Mouse (Mus musculus) G1E (cell line): ENCODE results near the gene Mmaa. TPM values are rescaled to one million over a fixed set of nuclear protein-coding genes. Genes with fewer than 3 reads are reported as not detected.

Experiments used
- ATAC-seq: 2 replicates; pipeline ENCODE4 v1.8.0; 2016; ENCODE audit warnings: mild to moderate bottlenecking; ENCODE audit not compliant: insufficient number of reproducible peaks, poor library complexity, low FRiP score, severe bottlenecking; ENCODE audit errors: extremely low read depth
- DNase-seq: peaks from one replicate; pipeline ENCODE4 v3.0.0; 2012; ENCODE audit warnings: low spot score
- H3K27me3 ChIP-seq: 2 replicates; pipeline ENCODE4 v1.6.1; 2012; ENCODE audit warnings: mild to moderate bottlenecking, low read length, inconsistent platforms; ENCODE audit not compliant: insufficient read depth
- H3K36me3 ChIP-seq: replicated peaks from 2 replicates; pipeline ENCODE3; 2012; ENCODE audit warnings: mild to moderate bottlenecking, inconsistent platforms
- H3K4me1 ChIP-seq: 2 replicates; pipeline ENCODE4 v1.6.1; 2012; ENCODE audit warnings: low read depth, low read length, inconsistent platforms, mixed read lengths; ENCODE audit not compliant: insufficient read depth
- H3K4me3 ChIP-seq: 2 replicates; pipeline ENCODE4 v1.5.1; 2012; ENCODE audit warnings: low read depth, mild to moderate bottlenecking, inconsistent platforms, low read length, moderate library complexity, mixed read lengths
- H3K9me3 ChIP-seq: replicated peaks from 2 replicates; pipeline ENCODE4 v1.6.1; 2012; ENCODE audit warnings: inconsistent platforms
- CTCF ChIP-seq: IDR thresholded peaks from 2 replicates; pipeline ENCODE4 v1.5.1; 2012; ENCODE audit warnings: low read depth, low read length, inconsistent platforms, mixed read lengths
- GATA1 ChIP-seq: IDR thresholded peaks from 2 replicates; pipeline ENCODE4 v1.6.1; 2012; ENCODE audit warnings: borderline replicate concordance, low read length, inconsistent platforms, mixed read lengths
- GATA2 ChIP-seq: IDR thresholded peaks from 2 replicates; pipeline ENCODE4 v1.6.1; 2012; ENCODE audit warnings: low read depth, low read length, inconsistent platforms, borderline replicate concordance
- POLR2AphosphoS5 ChIP-seq: IDR thresholded peaks from 2 replicates; pipeline ENCODE4 v1.6.1; 2012; ENCODE audit warnings: low read depth, low read length, inconsistent platforms; ENCODE audit not compliant: insufficient replicate concordance
- TAL1 ChIP-seq: conservative IDR thresholded peaks from 2 replicates; pipeline ENCODE4 v1.6.1; 2012; ENCODE audit warnings: low read depth, low read length, inconsistent platforms, mixed read lengths
- polyA plus RNA-seq: library from polyadenylated mRNA; stranded (reverse); fragments of >175 nt; gene quantifications from 2 replicates; pipeline ENCODE4 v1.2.3, GENCODE M21; 2012
- total RNA-seq, 2 experiments: library from RNA; stranded (forward) in 1 of 2; stranded (reverse) in 1 of 2; fragments of 200-1000 nt in 1 of 2; fragments of >200 nt in 1 of 2; fragmentation: Nextera tagmentation in 1 of 2; gene quantifications; 2 replicates each; pipeline ENCODE4 v1.2.3; 2014 to 2017

The Mmaa gene
- total and polyA plus RNA-seq, 3 experiments: 0.47 to 6.4 (median 4.1) TPM

DNA sequence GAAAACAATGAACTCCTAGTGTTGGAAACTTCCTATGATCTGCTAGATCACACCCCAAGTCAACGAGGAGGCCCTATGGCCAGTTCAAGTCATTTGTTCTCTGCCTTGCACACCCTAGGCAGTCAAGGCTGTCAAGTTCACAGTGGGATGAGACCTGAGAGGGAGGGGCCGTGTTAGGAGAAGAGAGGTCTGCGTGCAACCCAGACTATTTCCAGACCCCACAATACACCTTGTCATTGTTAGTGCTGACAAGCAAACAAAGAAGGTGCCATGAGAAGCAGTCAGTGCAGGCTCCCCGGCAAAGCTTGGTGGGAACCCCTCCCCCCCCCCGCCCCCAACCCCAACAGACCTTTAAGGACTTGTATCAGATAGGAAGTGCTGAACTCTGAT is 72.0 kb downstream of the Mmaa start:
- TF ChIP-seq TAL1 (no peak), GATA2 (no peak), GATA1 (no peak), CTCF (no peak), POLR2AphosphoS5 (no peak)
- Histone ChIP-seq H3K4me1 (no peaks in the 10 kb centered on the region), H3K27me3 (peaks cover 5% of the 10 kb centered on the region; the same call in 1 of the 2 replicates), H3K36me3 (no peaks in the 10 kb centered on the region), H3K4me3 (no peak overlapping the region), H3K9me3 (no peaks in the 10 kb centered on the region)
- DNase-seq: no peak
- no peak for ATAC-seq

DNA sequence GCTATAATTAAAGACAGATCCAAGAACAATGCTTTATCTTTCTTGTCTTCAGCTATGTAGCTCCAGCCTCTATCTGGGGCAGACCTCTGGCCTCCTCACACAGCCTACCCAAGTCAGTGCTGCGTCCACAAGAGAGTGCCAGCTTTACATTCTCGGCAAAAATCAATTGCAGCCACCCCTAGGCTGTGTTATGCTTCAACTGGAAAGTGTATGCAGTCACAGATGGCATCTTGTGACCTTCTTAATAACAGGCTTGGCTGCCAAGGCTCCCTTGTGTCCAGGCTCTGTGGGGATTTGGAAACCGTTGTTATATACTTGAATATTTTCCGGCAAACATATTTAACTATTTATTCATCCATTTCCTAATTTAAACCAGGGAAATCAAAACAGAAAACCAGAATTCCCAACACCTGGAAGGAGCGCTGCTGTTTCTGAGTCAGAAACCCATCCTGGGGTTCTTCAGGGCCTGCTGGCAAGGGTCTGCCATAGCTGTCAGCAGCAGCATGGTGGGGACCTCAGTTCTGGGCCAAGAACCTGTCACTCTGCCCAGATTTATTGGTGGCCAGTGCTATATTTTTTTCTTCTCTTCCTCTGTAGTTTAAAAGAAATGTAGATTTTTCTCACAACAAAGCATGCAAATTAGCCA is 72.5 kb downstream of the Mmaa start:
- H3K4me1 ChIP-seq: no peaks in the 10 kb centered on the region
- H3K36me3 ChIP-seq: no peaks in the 10 kb centered on the region
- H3K27me3 ChIP-seq: peaks cover 3% of the 10 kb centered on the region; the same call in 1 of the 2 replicates
- DNase-seq (no peak), ATAC-seq (no peak)
- H3K4me3 ChIP-seq: no peak overlapping the region
- no peak for TF ChIP-seq TAL1
- no peak for TF ChIP-seq CTCF
- no peak for TF ChIP-seq GATA2
- TF ChIP-seq POLR2AphosphoS5: no peak
- TF ChIP-seq GATA1: no peak
- H3K9me3 ChIP-seq: no peaks in the 10 kb centered on the region

Other genes starting within 250 kb of the Mmaa start
- gene 1700011L22Rik, start 46.4 kb downstream of the Mmaa start, total RNA-seq (2014; fragmentation: Nextera tagmentation): not detected in 2 replicates
- not detected in 2 replicates for gene 1700011L22Rik, start 46.4 kb downstream of the Mmaa start, total RNA-seq (2017)
- gene 1700011L22Rik, start 46.4 kb downstream of the Mmaa start, polyA plus RNA-seq: not detected in 2 replicates
- 2.0 and 2.9 TPM in 2 replicates for gene Smad1, start 104.6 kb upstream of the Mmaa start, total RNA-seq (2014; fragmentation: Nextera tagmentation)
- gene Smad1, start 104.6 kb upstream of the Mmaa start, total RNA-seq (2017): 1.2 and 2.1 TPM in 2 replicates
- 1.5 and 2.0 TPM in 2 replicates for gene Smad1, start 104.6 kb upstream of the Mmaa start, polyA plus RNA-seq